Mouse (Mus musculus) stomach, postnatal 0 days (tissue): ENCODE data around the gene Baz1b. TPM values are rescaled to one million over a fixed set of nuclear protein-coding genes. Genes with fewer than 3 reads are reported as not detected.
A peak's percentile ranks its signal among the peaks of the same experiment; 100 is the strongest.

Experiments
- ATAC-seq: fragments of 200-750 bp; cut with Nextera tagmentation; 2 replicates; pipeline ENCODE4 v1.8.0; 2017; ENCODE audit not compliant: low FRiP score, low TSS enrichment
- DNase-seq: peaks from one replicate; pipeline ENCODE4 v3.0.0-alpha.2; 2016; ENCODE audit warnings: low spot score
- H3K27ac ChIP-seq: fragments of 300-500 bp; sonication (generic); replicated peaks from 2 replicates; pipeline ENCODE4 v1.5.1; 2014; ENCODE audit warnings: mild to moderate bottlenecking, control low read depth
- H3K27me3 ChIP-seq: fragments of 300-500 bp; sonication (generic); 2 replicates; pipeline ENCODE4 v1.6.1; 2014; ENCODE audit warnings: low read length; ENCODE audit not compliant: control insufficient read depth, insufficient read depth
- H3K36me3 ChIP-seq: fragments of 300-500 bp; sonication (generic); 2 replicates; pipeline ENCODE4 v1.6.1; 2014; ENCODE audit warnings: low read length, mixed read lengths; ENCODE audit not compliant: control insufficient read depth, insufficient read depth
- H3K4me1 ChIP-seq: fragments of 300-500 bp; sonication (generic); replicated peaks from 2 replicates; pipeline ENCODE4 v1.6.1; 2014; ENCODE audit warnings: antibody characterized with exemption; ENCODE audit not compliant: control insufficient read depth, insufficient read depth
- H3K4me2 ChIP-seq: fragments of 300-500 bp; sonication (generic); replicated peaks from 2 replicates; pipeline ENCODE4 v1.6.1; 2014; ENCODE audit warnings: low read depth, mild to moderate bottlenecking, control low read depth, moderate library complexity
- H3K4me3 ChIP-seq: fragments of 300-500 bp; sonication (generic); 2 replicates; pipeline ENCODE4 v1.5.1; 2014; ENCODE audit warnings: low read depth, low read length, control low read depth
- H3K9ac ChIP-seq: fragments of 300-500 bp; sonication (generic); 2 replicates; pipeline ENCODE4 v1.6.1; 2014; ENCODE audit warnings: mild to moderate bottlenecking, low read length, control low read depth, mixed read lengths
- H3K9me3 ChIP-seq: fragments of 300-500 bp; sonication (generic); 2 replicates; pipeline ENCODE4 v1.6.1; 2016; ENCODE audit warnings: low read length; ENCODE audit not compliant: control insufficient read depth
- CTCF ChIP-seq: IDR thresholded peaks from 2 replicates; pipeline ENCODE4 v1.5.1; 2016; ENCODE audit warnings: antibody characterized with exemption, low read depth, mild to moderate bottlenecking, moderate library complexity
- EP300 ChIP-seq: optimal IDR thresholded peaks from 2 replicates; pipeline ENCODE3; 2016; ENCODE audit warnings: antibody characterized with exemption
- WGBS: fragments of 180-500 bp; shearing (Covaris S2); extraction: QIAGEN DNeasy Blood & Tissue Kit; methylation state at CpG from one replicate; pipeline ENCODE4 v1.1.7; 2014; 5-methylcytosine and 5-hydroxymethylcytosine counted together
- polyA plus RNA-seq: library from polyadenylated mRNA; unstranded; fragments of >200 nt; fragmentation: Nextera tagmentation; extraction: Ambion mirVana; gene quantifications from 2 replicates; pipeline ENCODE4 v1.2.1, GENCODE M21; 2015

Gene Baz1b
- polyA plus RNA-seq, 1 experiment from 2014 or later = 10.2 TPM

- Histone ChIP-seq H3K27ac (no peak overlapping the region), H3K4me3 (no peak overlapping the region), H3K9ac (no peak overlapping the region), H3K4me1 (no peaks in the 10 kb centered on the region), H3K27me3 (no peaks in the 10 kb centered on the region), H3K9me3 (no peaks in the 10 kb centered on the region), H3K4me2 (no peak overlapping the region), H3K36me3 (peaks cover 13% of the 10 kb centered on the region; the same call in 1 of the 2 replicates)
- ATAC-seq = no peak
- DNase-seq = no peak
- WGBS = 71% methylated on average over 6 of the region's 6 CpGs
- TF ChIP-seq EP300 (no peak), CTCF (no peak)
Measured at GRCm38 (mm10) chr5:135162821-135163220, 24.2 kb upstream of the Baz1b start.

- H3K27me3 ChIP-seq = no peaks in the 10 kb centered on the region
- no peak overlapping the region for H3K4me3 ChIP-seq
- H3K4me1 ChIP-seq = peaks cover 3% of the 10 kb centered on the region; the same call in 1 of the 2 replicates
- DNase-seq (no peak), ATAC-seq (no peak)
- TF ChIP-seq CTCF (no peak), EP300 (no peak)
- no peak overlapping the region for H3K9ac ChIP-seq
- no peak overlapping the region for H3K4me2 ChIP-seq
- no peak overlapping the region for H3K27ac ChIP-seq
- no peaks in the 10 kb centered on the region for H3K9me3 ChIP-seq
- peaks cover 3% of the 10 kb centered on the region; the same call in 1 of the 2 replicates for H3K36me3 ChIP-seq
- WGBS = 67% methylated on average over 4 of the region's 4 CpGs
Measured at GRCm38 (mm10) chr5:135166909-135167308, 20.2 kb upstream of the Baz1b start.

GRCm38 (mm10) chr5:135167469-135167868 is 19.6 kb upstream of the Baz1b start:
- peaks cover 3% of the 10 kb centered on the region; the same call in 1 of the 2 replicates for H3K4me1 ChIP-seq
- ATAC-seq (no peak), DNase-seq (no peak)
- H3K27me3 ChIP-seq = no peaks in the 10 kb centered on the region
- no peak overlapping the region for H3K9ac ChIP-seq
- WGBS = 90% methylated on average over 4 of the region's 4 CpGs
- no peak overlapping the region for H3K4me2 ChIP-seq
- no peak for TF ChIP-seq EP300
- no peak for TF ChIP-seq CTCF
- no peaks in the 10 kb centered on the region for H3K9me3 ChIP-seq
- H3K36me3 ChIP-seq = peaks cover 3% of the 10 kb centered on the region; the same call in 1 of the 2 replicates
- H3K27ac ChIP-seq = peak overlapping the region; percentile 98; the same call in 1 of the 2 replicates
- no peak overlapping the region for H3K4me3 ChIP-seq

GRCm38 (mm10) chr5:135168063-135169062 is 18.7 kb upstream of the Baz1b start, which contains the start of gene Bcl7b:
TSS of gene Bcl7b (plus strand) at chr5:135168283.
- Histone ChIP-seq H3K36me3 (peaks cover 5% of the 10 kb centered on the region; the same call in 1 of the 2 replicates), H3K9ac (peak within 1 kb of the TSS; percentile 88), H3K27ac (peak within 1 kb of the TSS; percentile 98), H3K27me3 (no peaks in the 10 kb centered on the region), H3K4me2 (peak within 1 kb of the TSS; percentile 89), H3K4me1 (peaks cover 3% of the 10 kb centered on the region; the same call in 1 of the 2 replicates), H3K9me3 (no peaks in the 10 kb centered on the region), H3K4me3 (peak within 1 kb of the TSS; percentile 72)
- WGBS = 2% methylated on average over 76 of the region's 95 CpGs
- ATAC-seq (peak; percentile 98), DNase-seq (peak; percentile 98)
- TF ChIP-seq EP300 = no peak
- peak; percentile 15; the same call in 1 of the 2 replicates for TF ChIP-seq CTCF

GRCm38 (mm10) chr5:135169479-135169878 is 17.6 kb upstream of the Baz1b start:
- DNase-seq (no peak), ATAC-seq (no peak)
- WGBS = 87% methylated on average over 5 of the region's 5 CpGs
- peak overlapping the region; percentile 72 for H3K4me3 ChIP-seq
- H3K4me2 ChIP-seq = peak overlapping the region; percentile 89
- H3K9me3 ChIP-seq = no peaks in the 10 kb centered on the region
- peak overlapping the region; percentile 98 for H3K27ac ChIP-seq
- peaks cover 3% of the 10 kb centered on the region; the same call in 1 of the 2 replicates for H3K4me1 ChIP-seq
- H3K36me3 ChIP-seq = peaks cover 5% of the 10 kb centered on the region; the same call in 1 of the 2 replicates
- TF ChIP-seq EP300 (no peak), CTCF (no peak)
- H3K27me3 ChIP-seq = no peaks in the 10 kb centered on the region
- no peak overlapping the region; the same call in 1 of the 2 replicates for H3K9ac ChIP-seq
